Mouse (Mus musculus) testis, adult 2 months (tissue): Measurements from ENCODE around the gene Trim34b.

Source experiments
- CTCF ChIP-seq: fragments of 200-500 bp; IDR thresholded peaks from 2 replicates; pipeline ENCODE4 v1.5.1; 2012; ENCODE audit warnings: low read depth, mild to moderate bottlenecking, inconsistent platforms, low read length, moderate library complexity; ENCODE audit not compliant: control insufficient read depth, insufficient read depth, insufficient replicate concordance
- POLR2A ChIP-seq: fragments of 200-500 bp; IDR thresholded peaks from 2 replicates; pipeline ENCODE4 v1.6.1; 2012; ENCODE audit warnings: low read depth, mild to moderate bottlenecking, inconsistent platforms, low read length, moderate library complexity; ENCODE audit not compliant: control insufficient read depth

- TF ChIP-seq CTCF (no peak), POLR2A (no peak)
Measured at GRCm38 (mm10) chr7:104322028-104322427, 7.2 kb upstream of the Trim34b start.
